Mouse (Mus musculus) spleen, adult 18-20 months (tissue): ENCODE results near the gene Tbc1d22a.
"Not testable (repeated sequence)": the region's sequence is repeated elsewhere in the genome, so short reads cannot be mapped to it uniquely, and the experiment has no call there.

Experiments
- DNase-seq, 2 experiments: peaks; one replicate each; pipeline ENCODE4 v3.0.0; 2022; ENCODE audit warnings: mixed read lengths in 2 of 2

The Tbc1d22a gene

GRCm38 (mm10) chr15:86203942-86204561, 10.2 kb upstream of the Tbc1d22a start:
- peak; percentile 44 to 58 for DNase-seq

GRCm38 (mm10) chr15:86205300-86205699, 9.0 kb upstream of the Tbc1d22a start:
- peak; percentile 65 to 82 for DNase-seq

GRCm38 (mm10) chr15:86206385-86206784, 7.9 kb upstream of the Tbc1d22a start:
- no peak for DNase-seq

GRCm38 (mm10) chr15:86212193-86212592, 2.1 kb upstream of the Tbc1d22a start:
- not testable (repeated sequence) for DNase-seq

GRCm38 (mm10) chr15:86214549-86215201, 416 bp downstream of the Tbc1d22a start:
- DNase-seq = no peak

GRCm38 (mm10) chr15:86216641-86217040, 2.4 kb downstream of the Tbc1d22a start:
- DNase-seq = not testable (repeated sequence)

GRCm38 (mm10) chr15:86219534-86220228, 5.4 kb downstream of the Tbc1d22a start:
- no peak for DNase-seq

GRCm38 (mm10) chr15:86220229-86220630, 6.0 kb downstream of the Tbc1d22a start:
- DNase-seq = no peak

GRCm38 (mm10) chr15:86220715-86221114, 6.5 kb downstream of the Tbc1d22a start:
- DNase-seq = peak in 1 of 2 experiments; percentile 4

- no peak for DNase-seq
These were observed 7.1 kb downstream of the Tbc1d22a start for GRCm38 (mm10) chr15:86221369-86221768.

- not testable (repeated sequence) for DNase-seq
These were observed 7.6 kb downstream of the Tbc1d22a start for GRCm38 (mm10) chr15:86221901-86222300.

- DNase-seq = no peak
These were observed 10.8 kb downstream of the Tbc1d22a start for GRCm38 (mm10) chr15:86224972-86225551.

- no peak for DNase-seq
These were observed 12.0 kb downstream of the Tbc1d22a start for GRCm38 (mm10) chr15:86226221-86226620.

- DNase-seq = no peak
These were observed 12.7 kb downstream of the Tbc1d22a start for GRCm38 (mm10) chr15:86226968-86227367.

GRCm38 (mm10) chr15:86228186-86228585, 13.9 kb downstream of the Tbc1d22a start:
- peak in 1 of 2 experiments; percentile 52 for DNase-seq

GRCm38 (mm10) chr15:86229088-86229487, 14.8 kb downstream of the Tbc1d22a start:
- no peak for DNase-seq

GRCm38 (mm10) chr15:86229623-86230022, 15.4 kb downstream of the Tbc1d22a start:
- DNase-seq = no peak

- no peak for DNase-seq
These were observed 16.9 kb downstream of the Tbc1d22a start for GRCm38 (mm10) chr15:86231170-86231569.

- DNase-seq = no peak
These were observed 17.7 kb downstream of the Tbc1d22a start for GRCm38 (mm10) chr15:86231831-86232512.

- no peak for DNase-seq
These were observed 19.7 kb downstream of the Tbc1d22a start for GRCm38 (mm10) chr15:86234001-86234400.

- no peak for DNase-seq
These were observed 20.5 kb downstream of the Tbc1d22a start for GRCm38 (mm10) chr15:86234517-86235441.

- peak in 1 of 2 experiments; percentile 69 for DNase-seq
These were observed 22.0 kb downstream of the Tbc1d22a start for GRCm38 (mm10) chr15:86236252-86236651.
